Mouse (Mus musculus) monocyte, adult 2 months (primary cell): Measurements from ENCODE around the gene Lhfp.
"Not testable (repeated sequence)": the region's sequence is repeated elsewhere in the genome, so short reads cannot be mapped to it uniquely, and the experiment has no call there.

Experiments used
- DNase-seq, 2 experiments: peaks; one replicate each; pipeline ENCODE4 v3.0.0; 2022; ENCODE audit warnings: low spot score in 2 of 2, low read depth in 1 of 2

Gene Lhfp

GRCm38 (mm10) chr3:53210691-53211526, 169.6 kb downstream of the Lhfp start:
- DNase-seq, result no peak

DNA sequence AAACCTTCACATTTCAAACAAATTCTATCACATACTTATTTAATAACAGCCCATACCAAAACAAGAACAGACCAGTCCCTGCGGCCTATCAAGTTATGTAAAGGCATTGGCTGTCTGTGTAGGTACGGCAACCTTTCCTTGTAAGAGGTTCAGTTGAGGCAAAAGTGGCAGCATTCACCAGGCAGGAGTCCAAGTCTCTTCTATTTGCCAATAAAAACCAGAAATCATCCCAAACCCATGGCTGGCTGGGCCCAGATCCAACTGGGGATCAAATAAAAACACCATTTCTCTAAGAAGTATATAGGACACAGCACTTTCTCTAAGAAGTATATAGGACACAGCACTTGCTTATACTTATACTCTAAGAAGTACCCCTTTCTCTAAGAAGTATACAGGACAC, 171.3 kb downstream of the Lhfp start:
- no peak for DNase-seq

- no peak for DNase-seq
Measured at GRCm38 (mm10) chr3:53213346-53213745, 172.0 kb downstream of the Lhfp start.

DNA sequence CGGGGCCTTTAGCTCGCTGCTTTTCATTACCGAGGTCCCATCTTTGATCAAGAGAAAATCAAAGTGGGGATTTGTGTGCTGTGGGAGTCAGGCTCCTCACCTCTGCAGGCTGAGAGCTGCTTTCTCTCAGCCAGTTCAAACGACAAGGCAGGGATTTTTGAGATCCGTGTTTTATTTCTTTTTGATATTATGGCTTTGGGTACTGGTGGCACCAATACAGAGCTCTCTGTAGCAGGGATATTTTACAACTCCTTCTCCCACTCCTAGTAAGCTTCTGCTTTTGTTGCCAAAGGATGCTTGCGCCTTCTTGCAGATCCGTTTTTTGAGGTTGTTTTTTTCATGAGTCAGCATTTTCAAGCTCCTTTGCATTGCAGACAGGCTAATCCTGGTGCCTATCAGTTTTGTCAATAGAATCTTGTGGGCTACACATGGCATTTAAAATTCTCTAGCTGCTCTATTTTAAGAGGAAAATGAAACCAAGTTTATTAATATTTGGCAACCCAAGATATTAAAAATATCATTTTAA, 172.5 kb downstream of the Lhfp start:
- no peak for DNase-seq

- no peak for DNase-seq
Measured at GRCm38 (mm10) chr3:53214386-53214785, 173.1 kb downstream of the Lhfp start.

DNA sequence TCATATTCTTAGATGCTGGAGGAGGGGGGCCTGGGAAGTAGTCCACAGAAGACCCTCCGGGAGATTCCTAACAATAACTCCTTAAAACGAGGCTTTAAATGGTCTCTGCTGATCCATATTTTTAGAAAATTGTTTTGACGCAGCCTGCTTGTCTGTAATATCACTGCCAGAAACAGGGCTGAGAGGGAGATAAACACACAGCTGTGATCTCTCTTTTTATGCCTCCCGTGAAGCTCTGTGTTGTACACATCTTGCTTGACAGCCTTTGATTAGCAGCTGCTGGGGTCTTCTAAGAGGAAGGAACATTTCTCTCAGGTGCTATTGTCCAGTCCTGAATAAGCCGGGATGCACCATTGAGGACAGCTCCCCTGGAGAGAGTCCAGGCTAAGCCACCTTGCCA, 176.4 kb downstream of the Lhfp start:
- DNase-seq, result no peak

- DNase-seq, result no peak
Measured at GRCm38 (mm10) chr3:53221531-53222272, 180.4 kb downstream of the Lhfp start.

- no peak for DNase-seq
Measured at GRCm38 (mm10) chr3:53224141-53224540, 182.8 kb downstream of the Lhfp start.

DNA sequence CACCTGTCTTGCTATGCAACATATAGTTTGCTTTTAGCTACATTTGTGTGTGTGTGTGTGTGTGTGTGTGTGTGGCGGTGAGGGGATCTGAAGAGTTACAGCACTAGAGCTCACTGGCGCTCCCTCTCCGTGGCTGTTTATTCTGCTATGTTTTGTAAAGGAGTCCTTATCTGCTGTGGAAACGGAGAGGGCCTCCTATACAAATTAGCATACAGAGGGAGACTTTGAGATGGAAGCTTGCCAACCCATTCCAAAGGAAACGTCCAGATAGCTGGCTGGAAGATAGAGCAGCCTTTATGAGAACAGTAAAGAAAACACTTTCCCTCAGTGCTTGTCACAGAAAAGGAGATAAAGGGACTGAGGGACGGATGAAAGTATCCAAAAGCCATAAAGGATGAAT, 184.4 kb downstream of the Lhfp start:
- DNase-seq, result no peak

- no peak for DNase-seq
Measured at GRCm38 (mm10) chr3:53226223-53226622, 184.9 kb downstream of the Lhfp start.

DNA sequence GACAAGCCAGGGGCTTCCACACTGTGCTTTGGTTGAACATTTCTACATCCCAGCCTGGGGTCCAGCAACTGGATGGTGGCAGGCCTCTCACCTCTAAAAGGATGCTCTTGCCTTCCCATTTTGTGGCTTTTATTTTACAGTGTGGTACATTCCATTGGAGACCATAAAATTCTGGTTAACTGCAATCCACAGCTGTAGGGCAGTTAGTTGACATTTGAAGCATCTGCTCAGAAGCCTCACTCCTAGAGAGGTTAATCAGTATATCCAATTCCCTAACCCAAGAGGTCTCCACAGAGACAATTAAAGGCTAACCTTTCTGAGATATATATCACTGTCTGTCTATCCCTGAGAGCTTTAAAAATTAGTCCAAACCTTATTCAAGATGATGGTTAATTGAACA, 186.5 kb downstream of the Lhfp start:
- DNase-seq, result no peak

DNA sequence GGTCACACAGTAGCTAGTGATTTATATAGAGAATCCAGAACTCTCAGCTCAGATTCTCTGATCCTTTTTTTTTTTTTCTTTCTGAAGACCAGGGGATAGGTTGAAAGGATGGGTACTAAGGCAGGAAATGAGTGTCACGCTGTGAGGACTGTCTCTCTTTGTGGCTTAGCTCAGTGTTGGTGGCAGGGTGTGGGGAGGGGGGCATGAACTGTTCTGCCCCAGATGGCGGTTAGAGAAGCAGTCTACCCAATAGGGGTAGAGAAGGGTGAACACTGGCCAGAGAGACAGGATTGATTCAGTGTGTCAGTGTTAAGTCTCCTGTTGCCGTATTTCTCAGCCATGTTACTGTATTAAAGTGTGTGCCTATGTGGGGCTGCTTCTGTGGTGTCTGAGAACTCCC, 189.2 kb downstream of the Lhfp start:
- no peak for DNase-seq

DNA sequence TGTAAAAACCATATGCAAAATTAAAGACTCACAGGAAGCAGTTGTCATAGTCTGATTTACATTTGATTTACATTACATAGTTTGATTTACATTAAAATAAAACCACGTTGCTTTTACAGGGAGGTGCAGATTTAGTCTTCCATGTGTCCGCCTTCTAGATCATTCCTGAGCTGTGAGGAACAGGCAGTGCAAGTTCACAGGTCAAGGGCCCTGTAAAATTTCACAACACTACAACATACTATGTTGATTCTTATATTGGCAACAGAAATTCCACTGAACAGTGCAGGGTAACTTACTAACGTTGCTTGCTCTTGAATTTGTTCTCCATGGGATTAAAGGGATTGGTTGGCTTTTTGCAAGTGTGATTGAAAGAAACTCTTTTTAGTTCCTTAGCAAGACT, 189.8 kb downstream of the Lhfp start:
- DNase-seq, result no peak

DNA sequence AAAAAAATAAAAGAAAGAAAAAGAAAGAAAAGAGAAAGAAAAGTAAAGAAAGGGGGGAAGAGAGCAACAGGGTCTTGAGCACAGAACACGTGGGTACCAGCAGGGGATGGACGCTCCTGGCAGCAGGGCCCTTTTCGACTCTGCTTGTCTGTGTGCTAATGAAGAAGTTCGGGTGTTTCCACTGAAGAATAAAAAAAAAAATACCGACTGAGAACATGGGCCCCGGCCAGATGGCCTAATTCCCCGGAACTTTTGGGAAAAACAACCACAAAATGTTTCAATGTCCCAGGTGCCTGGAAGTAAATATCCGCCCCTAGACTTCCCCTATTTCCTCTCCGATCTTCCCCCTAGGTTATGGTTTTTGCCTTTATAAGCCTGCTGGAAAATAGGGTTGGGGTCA, 191.1 kb downstream of the Lhfp start:
- DNase-seq, result not testable (repeated sequence)

GRCm38 (mm10) chr3:53234689-53235088, 193.4 kb downstream of the Lhfp start:
- DNase-seq, result no peak

DNA sequence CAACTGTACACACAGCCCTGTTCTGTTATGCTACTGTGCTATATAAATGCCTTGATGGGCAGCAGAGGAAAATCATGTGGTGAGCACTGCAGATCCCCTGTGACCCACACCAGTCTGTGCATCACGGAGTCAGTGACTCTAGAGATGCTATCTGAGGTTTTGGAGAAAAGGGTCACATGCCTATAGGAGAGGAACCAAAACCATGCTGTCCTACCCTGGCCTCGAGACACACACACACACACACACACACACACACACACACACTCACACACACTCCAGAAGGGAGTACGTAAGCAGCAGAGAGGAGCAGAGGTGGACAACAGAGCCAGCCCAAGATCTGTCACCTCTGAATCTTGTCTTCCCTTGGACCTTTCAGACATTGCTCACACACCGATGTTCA, 195.1 kb downstream of the Lhfp start:
- DNase-seq, result no peak

- no peak for DNase-seq
Measured at GRCm38 (mm10) chr3:53240150-53240549, 198.8 kb downstream of the Lhfp start.

GRCm38 (mm10) chr3:53245571-53246208, 204.4 kb downstream of the Lhfp start:
- no peak for DNase-seq

GRCm38 (mm10) chr3:53247102-53247501, 205.8 kb downstream of the Lhfp start:
- no peak for DNase-seq

- no peak for DNase-seq
Measured at GRCm38 (mm10) chr3:53248158-53248874, 207.0 kb downstream of the Lhfp start.

GRCm38 (mm10) chr3:53252556-53252955, 211.2 kb downstream of the Lhfp start:
- no peak for DNase-seq
